Mouse (Mus musculus): Measurements from ENCODE around the gene Napepld. TPM values are rescaled to one million over a fixed set of nuclear protein-coding genes. Genes with fewer than 3 reads are reported as not detected.
"Not testable (repeated sequence)": the region's sequence is repeated elsewhere in the genome, so short reads cannot be mapped to it uniquely, and the experiment has no call there.

Napepld gene
- polyA plus RNA-seq, 1 experiment from 2014 or later, result 4.9 TPM

GRCm38 (mm10) chr5:21702873-21703475 lies 1.8 kb upstream of the Napepld start:
- H3K4me2 ChIP-seq (ENCODE audit: low read depth, low read length), result no peak overlapping the region
- H3K9ac ChIP-seq (replicated peaks; ENCODE audit: low read length), result no peak overlapping the region
- WGBS, result 85% methylated on average over 6 of the region's 6 CpGs
- no peaks in the 10 kb centered on the region for H3K27me3 ChIP-seq (ENCODE audit: control insufficient read depth, insufficient read depth, low read length)
- no peaks in the 10 kb centered on the region for H3K36me3 ChIP-seq (replicated peaks; ENCODE audit: control insufficient read depth, insufficient read depth, low read depth, low read length)
- ATAC-seq (replicated peaks; ENCODE audit: insufficient number of reproducible peaks, low FRiP score, low TSS enrichment, low read depth) (no peak), DNase-seq (ENCODE audit: low spot score) (no peak)
- no peak overlapping the region for H3K4me3 ChIP-seq (ENCODE audit: low read depth, low read length)
- H3K9me3 ChIP-seq (replicated peaks; ENCODE audit: control insufficient read depth, low read length), result no peaks in the 10 kb centered on the region
- H3K27ac ChIP-seq (replicated peaks; ENCODE audit: low read depth, low read length), result no peak overlapping the region
- H3K4me1 ChIP-seq (ENCODE audit: control insufficient read depth, insufficient read depth, low read length), result no peaks in the 10 kb centered on the region

GRCm38 (mm10) chr5:21702009-21702364 lies 791 bp upstream of the Napepld start:
- Histone ChIP-seq H3K27ac (replicated peaks; ENCODE audit: low read depth, low read length) (no peak overlapping the region), H3K9ac (replicated peaks; ENCODE audit: low read length) (peak overlapping the region; percentile 92), H3K4me3 (ENCODE audit: low read depth, low read length) (peak overlapping the region; percentile 68), H3K9me3 (replicated peaks; ENCODE audit: control insufficient read depth, low read length) (no peaks in the 10 kb centered on the region), H3K27me3 (ENCODE audit: control insufficient read depth, insufficient read depth, low read length) (no peaks in the 10 kb centered on the region), H3K4me2 (ENCODE audit: low read depth, low read length) (peak overlapping the region; percentile 54), H3K36me3 (replicated peaks; ENCODE audit: control insufficient read depth, insufficient read depth, low read depth, low read length) (no peaks in the 10 kb centered on the region), H3K4me1 (ENCODE audit: control insufficient read depth, insufficient read depth, low read length) (no peaks in the 10 kb centered on the region)
- ATAC-seq (replicated peaks; ENCODE audit: insufficient number of reproducible peaks, low FRiP score, low TSS enrichment, low read depth) (no peak), DNase-seq (ENCODE audit: low spot score) (no peak)
- 56% methylated on average over 2 of the region's 2 CpGs for WGBS

DNA sequence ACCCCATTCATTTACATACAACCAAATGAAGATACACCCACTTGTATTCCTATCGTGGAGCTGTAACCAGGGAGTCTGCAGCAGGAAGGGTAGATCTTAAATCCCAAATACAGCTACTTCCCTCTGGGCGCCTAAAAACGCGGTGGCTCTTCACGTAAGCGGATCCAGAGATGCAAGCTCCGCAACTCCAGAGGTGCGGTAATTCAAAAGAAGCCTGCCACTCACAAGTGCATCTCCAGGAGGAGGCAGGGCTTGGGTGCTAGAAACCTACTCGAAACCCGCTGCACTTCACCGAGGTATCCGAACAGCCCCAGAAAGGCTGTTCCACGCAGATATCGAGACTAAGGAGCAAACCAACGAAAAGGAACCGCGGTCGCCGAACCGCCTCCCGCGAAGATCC lies 262 bp downstream of the Napepld start:
- Histone ChIP-seq H3K9me3 (replicated peaks; ENCODE audit: control insufficient read depth, low read length) (no peaks in the 10 kb centered on the region), H3K9ac (replicated peaks; ENCODE audit: low read length) (peak overlapping the region; percentile 51), H3K27me3 (ENCODE audit: control insufficient read depth, insufficient read depth, low read length) (no peaks in the 10 kb centered on the region), H3K4me3 (ENCODE audit: low read depth, low read length) (peak overlapping the region; percentile 68), H3K36me3 (replicated peaks; ENCODE audit: control insufficient read depth, insufficient read depth, low read depth, low read length) (no peaks in the 10 kb centered on the region), H3K4me2 (ENCODE audit: low read depth, low read length) (peak overlapping the region; percentile 67), H3K27ac (replicated peaks; ENCODE audit: low read depth, low read length) (no peak overlapping the region), H3K4me1 (ENCODE audit: control insufficient read depth, insufficient read depth, low read length) (no peaks in the 10 kb centered on the region)
- ATAC-seq (replicated peaks; ENCODE audit: insufficient number of reproducible peaks, low FRiP score, low TSS enrichment, low read depth), result peak; percentile 72
- no peak for DNase-seq (ENCODE audit: low spot score)
- 0% methylated on average over 22 of the region's 22 CpGs for WGBS

- H3K9me3 ChIP-seq (replicated peaks; ENCODE audit: control insufficient read depth, low read length), result no peaks in the 10 kb centered on the region
- DNase-seq (ENCODE audit: low spot score), result no peak
- no peaks in the 10 kb centered on the region for H3K27me3 ChIP-seq (ENCODE audit: control insufficient read depth, insufficient read depth, low read length)
- ATAC-seq (replicated peaks; ENCODE audit: insufficient number of reproducible peaks, low FRiP score, low TSS enrichment, low read depth), result no peak
- H3K4me3 ChIP-seq (ENCODE audit: low read depth, low read length), result peak overlapping the region; percentile 68
- peak overlapping the region; percentile 67 for H3K4me2 ChIP-seq (ENCODE audit: low read depth, low read length)
- H3K4me1 ChIP-seq (ENCODE audit: control insufficient read depth, insufficient read depth, low read length), result no peaks in the 10 kb centered on the region
- 18% methylated on average over 10 of the region's 10 CpGs for WGBS
- H3K9ac ChIP-seq (replicated peaks; ENCODE audit: low read length), result no peak overlapping the region
- no peak overlapping the region for H3K27ac ChIP-seq (replicated peaks; ENCODE audit: low read depth, low read length)
- no peaks in the 10 kb centered on the region for H3K36me3 ChIP-seq (replicated peaks; ENCODE audit: control insufficient read depth, insufficient read depth, low read depth, low read length)
These were observed 849 bp downstream of the Napepld start for GRCm38 (mm10) chr5:21700272-21700821.

- not testable (repeated sequence) for H3K9ac ChIP-seq (replicated peaks; ENCODE audit: low read length); H3K27ac ChIP-seq (replicated peaks; ENCODE audit: low read depth, low read length); H3K27me3 ChIP-seq (ENCODE audit: control insufficient read depth, insufficient read depth, low read length); ATAC-seq (replicated peaks; ENCODE audit: insufficient number of reproducible peaks, low FRiP score, low TSS enrichment, low read depth); H3K9me3 ChIP-seq (replicated peaks; ENCODE audit: control insufficient read depth, low read length); DNase-seq (ENCODE audit: low spot score); H3K36me3 ChIP-seq (replicated peaks; ENCODE audit: control insufficient read depth, insufficient read depth, low read depth, low read length); H3K4me2 ChIP-seq (ENCODE audit: low read depth, low read length); H3K4me3 ChIP-seq (ENCODE audit: low read depth, low read length); H3K4me1 ChIP-seq (ENCODE audit: control insufficient read depth, insufficient read depth, low read length)
- 95% methylated on average over 3 of the region's 3 CpGs for WGBS
These were observed 1.6 kb downstream of the Napepld start for GRCm38 (mm10) chr5:21699555-21699954.

DNA sequence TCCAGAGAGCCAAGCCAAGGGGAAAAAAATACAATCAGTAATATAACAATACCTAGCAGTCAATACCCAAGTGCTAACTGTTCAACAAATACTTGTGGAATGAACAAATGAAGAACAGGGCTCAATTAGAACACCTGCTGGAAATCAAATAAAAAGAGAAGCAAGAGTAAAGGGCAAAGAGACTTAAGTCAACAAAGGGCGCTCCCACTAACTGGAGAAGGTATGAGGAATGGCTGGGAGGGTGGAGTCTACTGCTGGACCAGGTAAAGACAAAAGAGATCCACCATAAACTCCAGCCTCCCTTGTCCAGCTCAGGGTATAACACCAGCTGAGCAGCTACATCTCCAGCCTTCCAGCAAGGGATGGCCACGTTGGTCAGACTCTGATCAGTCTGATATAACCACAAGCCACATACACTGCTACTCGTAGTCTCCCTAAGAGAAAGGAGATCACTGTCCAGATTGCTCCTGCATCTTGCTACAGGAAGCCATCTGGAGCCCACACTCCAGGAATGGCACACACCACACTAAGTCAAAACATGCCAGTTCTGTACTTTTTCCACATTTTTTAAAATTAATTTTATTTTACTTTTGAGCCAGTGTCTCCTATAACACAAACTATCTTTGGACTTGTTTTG lies 6.2 kb downstream of the Napepld start:
- H3K36me3 ChIP-seq (replicated peaks; ENCODE audit: control insufficient read depth, insufficient read depth, low read depth, low read length), result no peaks in the 10 kb centered on the region
- no peak overlapping the region for H3K9ac ChIP-seq (replicated peaks; ENCODE audit: low read length)
- no peaks in the 10 kb centered on the region for H3K9me3 ChIP-seq (replicated peaks; ENCODE audit: control insufficient read depth, low read length)
- ATAC-seq (replicated peaks; ENCODE audit: insufficient number of reproducible peaks, low FRiP score, low TSS enrichment, low read depth), result no peak
- no peaks in the 10 kb centered on the region for H3K27me3 ChIP-seq (ENCODE audit: control insufficient read depth, insufficient read depth, low read length)
- WGBS, result 87% methylated on average over 3 of the region's 3 CpGs
- no peak for DNase-seq (ENCODE audit: low spot score)
- no peaks in the 10 kb centered on the region for H3K4me1 ChIP-seq (ENCODE audit: control insufficient read depth, insufficient read depth, low read length)
- H3K4me2 ChIP-seq (ENCODE audit: low read depth, low read length), result no peak overlapping the region
- H3K4me3 ChIP-seq (ENCODE audit: low read depth, low read length), result no peak overlapping the region
- no peak overlapping the region for H3K27ac ChIP-seq (replicated peaks; ENCODE audit: low read depth, low read length)

- H3K27ac ChIP-seq (replicated peaks; ENCODE audit: low read depth, low read length), result no peak overlapping the region
- H3K9ac ChIP-seq (replicated peaks; ENCODE audit: low read length), result no peak overlapping the region
- no peak overlapping the region for H3K4me2 ChIP-seq (ENCODE audit: low read depth, low read length)
- H3K9me3 ChIP-seq (replicated peaks; ENCODE audit: control insufficient read depth, low read length), result no peaks in the 10 kb centered on the region
- no peaks in the 10 kb centered on the region for H3K27me3 ChIP-seq (ENCODE audit: control insufficient read depth, insufficient read depth, low read length)
- no peak for DNase-seq (ENCODE audit: low spot score)
- WGBS, result 66% methylated on average over 3 of the region's 3 CpGs
- H3K4me1 ChIP-seq (ENCODE audit: control insufficient read depth, insufficient read depth, low read length), result no peaks in the 10 kb centered on the region
- H3K36me3 ChIP-seq (replicated peaks; ENCODE audit: control insufficient read depth, insufficient read depth, low read depth, low read length), result no peaks in the 10 kb centered on the region
- H3K4me3 ChIP-seq (ENCODE audit: low read depth, low read length), result no peak overlapping the region
- ATAC-seq (replicated peaks; ENCODE audit: insufficient number of reproducible peaks, low FRiP score, low TSS enrichment, low read depth), result no peak
These were observed 7.8 kb downstream of the Napepld start for GRCm38 (mm10) chr5:21693372-21693870.

GRCm38 (mm10) chr5:21692230-21692629 lies 9.0 kb downstream of the Napepld start:
- DNase-seq (ENCODE audit: low spot score) (no peak), ATAC-seq (replicated peaks; ENCODE audit: insufficient number of reproducible peaks, low FRiP score, low TSS enrichment, low read depth) (no peak)
- H3K4me3 ChIP-seq (ENCODE audit: low read depth, low read length), result no peak overlapping the region
- H3K27ac ChIP-seq (replicated peaks; ENCODE audit: low read depth, low read length), result no peak overlapping the region
- H3K36me3 ChIP-seq (replicated peaks; ENCODE audit: control insufficient read depth, insufficient read depth, low read depth, low read length), result no peaks in the 10 kb centered on the region
- no peaks in the 10 kb centered on the region for H3K4me1 ChIP-seq (ENCODE audit: control insufficient read depth, insufficient read depth, low read length)
- H3K4me2 ChIP-seq (ENCODE audit: low read depth, low read length), result no peak overlapping the region
- H3K9me3 ChIP-seq (replicated peaks; ENCODE audit: control insufficient read depth, low read length), result no peaks in the 10 kb centered on the region
- WGBS, result 92% methylated on average over 5 of the region's 5 CpGs
- no peaks in the 10 kb centered on the region for H3K27me3 ChIP-seq (ENCODE audit: control insufficient read depth, insufficient read depth, low read length)
- H3K9ac ChIP-seq (replicated peaks; ENCODE audit: low read length), result no peak overlapping the region

All from embryonic facial prominence, embryonic 11.5 days (tissue).